Mouse (Mus musculus): ENCODE measurements at regions not wholly inside any gene's neighbourhood (a gene's known extent, or its start where the extent isn't known, plus 50 kb on each side); places are given as distances from the start of the nearest gene placed in this dataset.

GRCm38 (mm10) chr1:194161469-194161868, 456.5 kb upstream of the Plxna2 start:
- no peak for DNase-seq

DNA sequence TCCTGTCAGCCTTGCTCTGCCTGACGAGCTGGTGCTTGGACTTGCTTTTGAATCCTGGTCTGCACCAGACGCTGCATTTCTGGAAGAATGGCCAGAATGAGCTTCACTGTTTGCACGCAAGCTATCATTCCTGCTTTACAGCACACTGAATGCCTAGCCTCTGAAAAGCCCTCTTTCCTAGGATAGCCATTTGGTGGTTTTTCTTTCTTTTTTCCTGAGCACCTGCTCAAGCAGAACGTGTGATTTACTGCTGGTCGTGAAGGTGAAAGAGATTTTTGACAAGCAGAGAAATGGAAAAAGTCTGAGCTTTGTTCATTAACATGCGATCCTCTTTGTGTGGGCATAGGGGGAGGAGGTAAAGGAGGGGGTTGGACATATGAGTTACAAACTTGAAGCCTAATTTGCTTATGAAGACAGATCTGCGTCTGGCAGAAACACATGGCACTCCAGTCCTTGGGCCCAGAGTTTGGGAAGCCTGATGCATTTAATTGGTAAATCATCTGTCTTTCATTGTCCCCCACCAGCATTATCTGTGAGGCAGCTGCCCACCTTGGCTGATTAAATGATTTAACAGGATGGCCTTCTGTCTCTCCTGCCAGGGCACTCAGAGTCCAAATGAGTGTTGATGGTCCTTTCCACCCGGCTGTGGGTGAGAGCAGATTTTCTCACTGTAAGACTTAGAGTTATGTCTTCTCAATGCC, 457.1 kb upstream of the Plxna2 start:
- no peak for DNase-seq

DNA sequence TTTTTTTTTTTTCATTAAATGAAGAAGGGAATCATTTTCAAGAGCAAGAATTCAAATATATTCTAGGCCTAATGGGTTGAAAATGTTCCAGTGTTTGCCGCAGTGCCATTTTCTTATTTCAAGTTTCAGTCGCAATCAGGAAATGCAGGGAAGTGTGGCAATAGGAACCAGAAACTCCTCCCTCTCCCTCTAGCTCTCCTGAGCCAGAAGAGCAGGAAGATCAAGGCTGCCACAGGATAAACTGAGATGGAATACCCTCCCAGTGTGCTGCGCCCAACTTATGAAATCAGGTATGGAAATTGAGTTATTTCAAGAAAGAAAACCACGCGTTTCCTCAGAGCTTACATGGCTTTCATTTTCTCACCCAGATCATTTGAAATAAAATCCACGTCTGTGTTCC, 460.8 kb upstream of the Plxna2 start:
- no peak for DNase-seq

DNA sequence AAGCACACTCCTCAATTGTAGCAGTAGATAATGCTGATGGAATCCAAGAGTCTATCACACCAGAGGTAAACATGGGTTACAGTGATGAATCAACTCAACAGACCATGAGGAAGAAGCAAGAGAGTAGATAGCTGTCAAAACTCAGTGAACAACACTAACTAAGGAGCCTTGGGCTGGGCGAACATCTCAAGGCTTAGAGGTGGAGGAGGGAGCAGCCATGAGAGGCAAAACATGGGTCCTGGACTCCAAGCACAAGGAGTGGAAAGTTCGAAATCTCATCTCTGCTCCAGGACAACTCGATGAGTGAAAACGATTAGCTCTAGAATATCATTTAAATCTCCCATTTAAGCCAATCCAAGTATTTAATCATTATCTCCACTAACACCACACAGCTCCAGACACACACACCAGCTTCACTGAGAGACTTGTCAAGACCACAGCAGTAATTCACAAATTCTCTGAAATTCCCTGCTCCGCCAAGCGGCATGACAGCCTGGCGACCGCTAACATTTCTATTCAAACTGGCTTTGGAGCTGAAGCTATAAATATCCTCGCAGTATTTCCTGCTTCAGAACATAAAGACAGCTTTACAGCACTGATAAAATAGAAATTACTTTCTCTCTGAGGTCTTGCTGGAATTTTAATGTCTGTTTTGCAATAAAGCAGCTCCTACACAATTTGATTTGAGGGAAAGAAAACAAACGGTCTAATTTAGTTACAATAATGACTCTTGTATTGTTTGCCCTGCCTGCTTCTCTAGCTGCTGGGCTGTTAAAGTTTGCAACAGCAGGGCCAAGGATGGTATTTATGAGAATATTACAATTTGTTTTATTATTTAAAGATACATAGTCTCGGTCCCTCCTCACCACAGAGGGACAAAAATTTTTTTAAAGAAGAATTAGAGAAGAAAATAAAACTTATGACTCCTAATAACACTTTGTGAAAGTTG, 469.3 kb upstream of the Plxna2 start:
- no peak for DNase-seq

- no peak for DNase-seq
Observed at GRCm38 (mm10) chr1:194117631-194118360, 500.2 kb upstream of the Plxna2 start.

GRCm38 (mm10) chr1:194114399-194114798, 503.6 kb upstream of the Plxna2 start:
- DNase-seq, result no peak

GRCm38 (mm10) chr1:194111931-194112330, 506.1 kb upstream of the Plxna2 start:
- DNase-seq, result no peak

- no peak for DNase-seq
Observed at GRCm38 (mm10) chr1:194109172-194110071, 508.6 kb upstream of the Plxna2 start.

DNA sequence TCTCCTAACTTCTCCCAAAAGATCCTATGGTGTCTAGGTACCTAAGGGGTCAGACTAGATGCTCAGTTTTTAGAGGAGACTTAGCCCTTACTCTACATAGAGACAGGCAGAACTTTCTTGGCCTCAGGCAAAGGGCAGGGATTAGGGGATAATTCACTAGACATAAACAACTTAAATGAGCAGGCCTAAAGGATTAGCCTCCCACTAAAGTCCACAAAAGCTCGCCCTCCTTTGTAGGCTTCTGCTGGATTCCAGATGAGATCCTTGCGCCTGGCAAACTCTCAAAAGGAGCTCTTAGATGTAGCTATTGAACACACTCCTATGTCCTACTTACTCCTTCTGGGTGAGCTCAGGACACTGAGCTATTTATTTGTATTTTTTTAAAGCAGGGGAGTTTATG, 509.9 kb upstream of the Plxna2 start:
- DNase-seq, result no peak

DNA sequence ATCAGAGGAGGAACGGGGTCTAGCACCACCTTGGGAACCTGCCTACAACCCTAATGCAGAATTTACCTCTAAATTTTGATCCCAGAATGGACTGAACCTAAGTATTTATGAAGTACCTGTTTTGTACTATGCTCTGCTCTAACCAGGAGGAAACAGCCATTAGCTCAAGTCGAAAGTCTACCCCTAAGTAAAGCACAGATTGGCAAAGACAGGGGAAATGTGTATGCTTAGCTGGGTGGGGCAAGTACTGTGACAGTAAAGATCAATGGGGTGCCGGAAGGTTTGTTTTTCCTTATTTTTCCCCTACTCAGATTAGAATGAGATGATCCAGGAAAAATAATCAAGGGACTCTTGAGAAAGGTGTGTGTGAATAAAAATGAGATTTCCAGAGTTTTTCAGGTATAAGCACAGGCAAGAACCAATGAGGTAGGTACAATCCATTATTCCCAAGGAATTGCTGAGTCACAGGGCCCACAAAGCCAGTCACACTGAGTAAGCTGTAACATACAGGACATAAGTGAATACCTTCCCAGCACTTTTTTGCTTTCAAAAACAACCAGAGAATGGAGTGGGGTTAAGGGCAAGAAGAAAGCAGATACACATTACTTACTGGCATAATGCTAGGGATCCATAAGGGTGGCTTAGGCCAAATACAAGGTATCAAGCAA, 510.6 kb upstream of the Plxna2 start:
- no peak for DNase-seq

- DNase-seq, result no peak
Observed at GRCm38 (mm10) chr1:194089918-194090548, 528.0 kb upstream of the Plxna2 start.

GRCm38 (mm10) chr1:194058512-194058911, 559.5 kb upstream of the Plxna2 start:
- no peak for DNase-seq

DNA sequence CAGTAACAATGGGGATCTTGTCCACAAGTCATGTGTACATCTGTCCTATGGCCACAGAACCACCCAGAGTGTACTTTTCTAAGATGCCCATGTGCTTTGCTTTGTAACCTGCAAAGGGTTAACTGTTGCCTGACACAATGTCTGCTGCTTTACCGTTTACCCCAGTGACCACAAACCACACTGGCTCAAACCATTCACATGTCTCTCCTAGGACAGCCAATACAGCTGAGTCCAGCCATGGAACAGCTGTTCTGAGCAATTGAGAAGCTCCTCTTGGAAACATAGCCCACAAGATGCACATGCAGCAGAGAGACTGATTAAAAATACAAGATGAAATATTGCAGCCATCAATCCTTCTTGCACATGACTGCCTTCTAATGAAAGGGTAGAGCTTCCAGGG, 561.5 kb upstream of the Plxna2 start:
- DNase-seq, result no peak

DNA sequence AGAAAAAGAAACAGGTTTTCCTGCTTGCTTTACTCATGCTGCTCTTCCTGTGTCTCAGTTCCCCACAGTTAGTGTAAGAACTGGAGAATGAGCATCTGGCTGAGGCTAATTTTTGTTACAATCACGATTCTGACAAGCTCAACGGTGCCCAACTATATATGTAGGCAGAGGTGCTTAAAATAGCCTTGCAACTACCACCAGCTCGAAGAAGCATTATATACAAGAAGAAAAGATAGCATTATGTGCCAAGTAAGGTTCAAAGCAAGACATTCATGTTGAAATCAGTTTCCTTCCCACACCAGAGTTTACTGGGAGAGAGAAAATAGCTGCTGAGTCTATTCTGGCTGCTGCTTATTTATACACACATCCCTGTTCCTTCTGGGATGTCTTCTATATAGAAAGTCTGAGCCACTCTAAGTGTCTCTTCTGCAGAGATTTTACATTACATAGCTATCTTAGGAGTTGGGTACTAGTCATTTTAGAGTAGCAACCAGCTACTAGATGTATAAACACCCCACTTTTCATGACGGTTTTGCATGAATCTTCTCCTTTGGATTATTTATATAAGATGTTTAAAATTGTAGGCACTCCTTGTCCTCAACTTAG, 568.2 kb upstream of the Plxna2 start:
- no peak for DNase-seq

DNA sequence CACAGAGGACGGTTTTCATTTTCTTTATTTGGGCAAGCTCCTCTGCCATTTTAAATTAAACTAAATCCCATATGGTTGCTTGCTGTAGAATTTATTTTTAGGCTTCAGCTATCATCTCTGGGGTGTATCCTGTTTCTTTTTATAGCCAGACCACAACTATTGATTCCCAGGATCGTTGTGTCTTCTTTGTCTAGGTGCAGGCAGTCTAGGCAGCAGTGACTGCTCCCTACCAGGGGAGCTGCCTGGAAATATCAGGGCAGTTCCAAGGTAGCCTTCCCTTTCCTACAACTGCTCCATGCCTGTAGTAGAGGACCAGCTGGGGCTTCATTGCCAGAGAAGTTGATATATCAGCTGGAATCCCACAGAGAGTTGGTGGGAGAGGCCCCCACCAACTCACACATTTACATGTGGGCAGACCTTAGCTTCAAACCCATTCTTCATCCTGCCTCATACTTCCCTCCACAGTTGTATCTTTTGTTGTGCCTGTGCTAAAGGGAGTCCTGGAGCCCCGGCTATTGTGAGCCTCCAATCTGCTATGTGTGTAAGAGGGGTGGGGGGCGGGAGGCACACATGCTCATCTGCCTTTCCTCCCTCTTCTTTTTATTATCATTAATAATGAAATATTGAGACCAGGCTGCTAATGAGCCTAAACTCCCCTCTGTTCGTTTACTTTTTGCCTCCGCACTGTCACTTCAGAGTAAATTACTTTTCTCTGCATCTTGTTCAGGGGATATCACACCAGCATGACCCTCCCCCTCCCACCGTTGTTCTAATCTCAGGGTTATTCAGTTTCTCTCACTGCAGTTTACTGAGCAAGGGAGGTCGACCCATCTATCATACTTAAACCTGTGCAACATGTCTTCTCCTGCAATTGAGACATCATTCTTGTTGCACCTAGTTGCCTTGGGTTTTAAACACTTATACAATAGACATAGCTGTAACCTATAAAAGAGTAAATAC, 576.3 kb upstream of the Plxna2 start:
- DNase-seq, result no peak

- no peak for DNase-seq
Observed at GRCm38 (mm10) chr1:194038711-194039110, 579.3 kb upstream of the Plxna2 start.

DNA sequence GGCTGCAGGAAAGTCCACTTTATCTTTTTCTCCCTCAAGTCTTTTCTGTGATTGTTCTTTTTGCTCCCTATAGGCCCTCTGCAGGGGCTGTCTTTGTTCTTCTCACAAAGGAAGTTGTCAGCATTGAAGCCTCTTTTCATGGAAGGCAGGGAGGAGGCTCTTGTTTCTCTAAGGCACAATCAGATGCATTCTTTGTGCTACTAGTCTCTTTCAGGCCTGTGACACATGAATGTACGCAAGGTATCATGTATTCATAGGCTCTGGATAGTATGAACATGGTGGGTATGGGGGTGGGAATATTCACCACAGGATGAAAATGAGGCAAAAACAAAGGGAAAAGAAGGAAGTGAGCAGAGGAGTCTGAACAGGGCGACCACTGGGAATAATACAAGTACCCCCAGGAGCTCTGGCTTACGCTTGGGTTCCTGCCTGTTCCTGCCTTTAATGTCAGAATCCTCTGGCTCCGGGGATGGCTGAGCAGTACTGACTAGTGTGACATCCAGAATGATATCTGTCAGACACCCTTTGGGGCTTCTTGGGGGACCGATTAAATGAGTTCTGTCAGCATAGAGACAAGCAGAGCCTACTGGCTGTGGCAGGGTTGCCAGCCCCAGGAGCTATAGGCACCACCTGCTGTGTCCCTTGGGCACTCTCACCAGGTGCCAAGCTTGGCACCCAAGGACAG, 583.7 kb upstream of the Plxna2 start:
- no peak for DNase-seq

DNA sequence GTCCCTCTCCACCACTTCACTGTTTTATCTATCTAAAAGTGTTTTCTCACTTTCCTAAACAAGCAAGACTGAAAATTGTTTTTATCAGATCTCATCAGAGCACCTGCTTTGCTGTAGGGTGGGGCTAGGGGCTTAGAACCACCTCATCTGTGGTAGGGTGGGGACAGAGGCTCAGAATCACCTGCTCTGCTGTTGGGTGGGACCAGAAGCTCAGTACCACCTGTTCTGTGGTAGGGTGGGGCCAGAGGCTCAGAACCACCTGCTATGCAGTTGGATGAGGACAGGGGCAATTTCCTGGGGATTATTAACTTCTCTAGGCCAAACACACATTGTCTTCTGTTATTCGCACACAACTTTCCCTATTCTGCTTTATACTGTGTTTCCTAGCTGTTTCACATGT, 585.4 kb upstream of the Plxna2 start:
- no peak for DNase-seq

DNA sequence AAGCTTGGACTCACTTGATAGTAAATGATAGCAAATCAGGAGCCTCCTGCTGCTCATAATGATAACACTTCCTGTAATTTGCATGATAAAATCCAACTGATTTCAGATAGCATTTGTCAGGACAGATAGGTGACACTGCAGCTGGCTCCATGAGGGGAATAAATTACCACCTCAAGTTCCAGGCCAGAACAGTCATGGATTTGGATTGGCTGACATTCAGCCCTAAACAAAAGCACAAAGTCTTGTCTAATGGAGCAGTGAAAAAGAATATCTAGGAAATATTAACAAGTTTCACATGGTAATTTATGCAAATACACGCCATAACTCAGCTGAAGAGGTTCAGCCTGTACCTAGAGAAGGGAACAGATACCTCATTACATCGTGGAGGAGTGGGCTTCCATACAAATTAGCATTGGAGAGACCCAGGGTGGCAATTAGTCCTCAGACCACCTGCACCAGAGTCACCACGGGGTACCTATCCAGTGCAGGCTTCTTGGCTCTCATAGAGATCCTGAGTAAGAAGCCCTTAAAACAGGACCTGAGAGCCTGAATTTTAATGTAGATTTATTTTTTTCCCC, 587.3 kb upstream of the Plxna2 start:
- no peak for DNase-seq

Data from thymus, adult 18-20 months (tissue).